Mouse (Mus musculus): ENCODE results near the gene Rbm45. TPM values are rescaled to one million over a fixed set of nuclear protein-coding genes. Genes with fewer than 3 reads are reported as not detected.

Rbm45 gene
- total RNA-seq (2012; rRNA removed) = 53.7 and 60.2 TPM in 2 replicates
- 59.7 and 61.4 TPM in 2 replicates for total RNA-seq (2014; rRNA removed)
- polyA plus RNA-seq (2012; ENCODE audit: insufficient read length, low read depth) = 53.3 and 56.0 TPM in 2 replicates

DNA sequence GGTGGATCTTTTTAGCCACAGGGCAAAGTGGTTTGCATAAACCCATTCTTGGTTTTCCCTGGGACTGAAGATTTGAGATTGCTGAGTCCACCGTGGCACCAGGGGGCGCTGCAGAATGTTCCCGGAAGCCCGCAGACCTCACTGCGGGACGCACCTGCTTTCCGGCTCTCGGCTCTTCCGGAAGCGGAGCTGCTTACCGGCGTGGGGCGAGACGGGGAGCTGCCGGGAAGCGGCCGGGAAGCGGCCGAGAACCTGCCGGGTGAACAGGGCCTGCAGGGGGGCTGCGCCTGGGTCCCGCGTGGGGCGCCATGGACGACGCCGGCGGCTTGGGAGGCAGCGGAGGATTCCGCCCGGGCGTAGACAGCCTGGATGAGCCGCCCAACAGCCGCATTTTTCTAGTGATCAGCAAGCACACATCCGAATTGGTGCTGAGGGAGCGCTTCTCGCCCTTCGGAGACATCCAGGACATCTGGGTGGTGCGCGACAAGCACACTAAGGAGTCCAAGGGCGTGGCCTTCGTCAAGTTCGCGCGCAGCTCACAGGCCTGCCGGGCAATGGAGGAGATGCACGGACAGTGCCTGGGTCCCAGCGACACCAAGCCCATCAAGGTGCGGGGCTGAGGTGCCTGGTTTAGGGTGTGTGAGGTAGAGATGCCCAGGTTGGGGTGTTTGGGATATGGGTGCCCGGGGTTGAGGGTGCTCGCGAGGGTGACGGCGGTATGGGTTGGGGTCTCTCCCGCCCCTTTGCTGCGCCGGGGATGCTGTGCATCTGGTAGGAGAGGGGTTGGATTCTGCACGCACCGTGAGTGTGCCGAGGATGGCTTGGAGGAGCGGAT is at the start of gene Rbm45:
TSS of gene Rbm45 (plus strand) at position 164 of the 835 bp plus-strand sequence.
- peaks cover 2 to 49% of the 10 kb centered on the region in 2 experiments; a peak in 2 of 4 replicates for H3K4me1 ChIP-seq (ENCODE audit: control insufficient read depth in 1 of 2, insufficient read depth in 2 of 2)
- H3K4me2 ChIP-seq (ENCODE audit: insufficient read depth, low read depth, poor library complexity, severe bottlenecking) = peak within 1 kb of the TSS; percentile 98
- H3K27ac ChIP-seq (ENCODE audit: insufficient read depth, low read depth) = peak within 1 kb of the TSS; percentile 17
- H3K36me3 ChIP-seq (replicated peaks in 1 of 2; ENCODE audit: control insufficient read depth in 1 of 2, insufficient read depth in 1 of 2, low read length in 1 of 2) = peaks cover 14 to 35% of the 10 kb centered on the region in 2 experiments
- H3K27me3 ChIP-seq (replicated peaks) = no peaks in the 10 kb centered on the region
- peaks cover 31% of the 10 kb centered on the region for H3K79me2 ChIP-seq (replicated peaks; ENCODE audit: control insufficient read depth, extremely low read depth, insufficient read depth, poor library complexity, severe bottlenecking)
- dilution Hi-C loops (cut with MboI; ENCODE audit: extremely low pct_ligation_motif_present, extremely low pct_unique_long_range_greater_than_20kb, low sequenced_read_pairs) (no loop called here), in situ Hi-C loops (cut with MboI; ENCODE audit: low pct_ligation_motif_present, low pct_unique_long_range_greater_than_20kb, low sequenced_read_pairs) (loop anchor here (5.0 kb wide), 1 partner anchor 227 kb away; no protein-coding TSS in a partner anchor)
- no peaks in the 10 kb centered on the region for H3K9me3 ChIP-seq (replicated peaks; ENCODE audit: low read length)
- H3K4me3 ChIP-seq (replicated peaks in 1 of 3; ENCODE audit: low read depth in 2 of 3, low read length in 2 of 3, poor library complexity in 1 of 3) = peak within 1 kb of the TSS; percentile 78 to 97 (median 89)
- peak; percentile 92 for DNase-seq (ENCODE audit: extremely low read depth)
- peak within 1 kb of the TSS; percentile 79 for H3K9ac ChIP-seq (ENCODE audit: insufficient read depth, low read depth)
- TF ChIP-seq ZNF384 (IDR thresholded peaks at IDR 0.05; ENCODE audit: low read depth, low read length) = peak; percentile 34; the same call in 1 of the 2 replicates
- peak; percentile 85 for TF ChIP-seq TCF12 (IDR thresholded peaks at IDR 0.05; ENCODE audit: low read depth, low read length)
- peak; percentile 22; the same call in 1 of the 2 replicates for TF ChIP-seq ETS1 (conservative IDR thresholded peaks at IDR 0.05; ENCODE audit: low read depth, low read length)
- TF ChIP-seq ZMIZ1 (IDR thresholded peaks at IDR 0.05; ENCODE audit: low read depth, low read length) = no peak
- TF ChIP-seq ELF1 (IDR thresholded peaks at IDR 0.05; ENCODE audit: low read depth, low read length) = peak; percentile 99
- peak; percentile 43 to 88 for TF ChIP-seq CTCF (conservative IDR thresholded peaks at IDR 0.05 in 1 of 2, IDR thresholded peaks at IDR 0.05 in 1 of 2; ENCODE audit: low read depth in 2 of 2, low read length in 2 of 2)
- 0 out of 2 replicates have a peak, but pooled peaks have one; percentile 39 for TF ChIP-seq MAFK (IDR thresholded peaks at IDR 0.05; ENCODE audit: insufficient replicate concordance, low read length)
- TF ChIP-seq TBP (conservative IDR thresholded peaks at IDR 0.05; ENCODE audit: low read depth, low read length) = no peak; the same call in 1 of the 2 replicates
- TF ChIP-seq RAD21 (IDR thresholded peaks at IDR 0.05; ENCODE audit: low read depth, low read length) = no peak; the same call in 1 of the 2 replicates
- no peak for TF ChIP-seq JUND (conservative IDR thresholded peaks at IDR 0.05; ENCODE audit: low read depth, low read length)
- no peak for TF ChIP-seq ZKSCAN1 (IDR thresholded peaks at IDR 0.05; ENCODE audit: borderline replicate concordance, low read depth, low read length)
- TF ChIP-seq EP300 (IDR thresholded peaks at IDR 0.05; ENCODE audit: low read length) = no peak
- TF ChIP-seq SIN3A (IDR thresholded peaks at IDR 0.05; ENCODE audit: low read length) = peak; percentile 95
- TF ChIP-seq USF2 (conservative IDR thresholded peaks at IDR 0.05; ENCODE audit: low read depth, low read length) = no peak
- no peak for TF ChIP-seq MAZ (IDR thresholded peaks at IDR 0.05; ENCODE audit: low read depth, low read length)
- TF ChIP-seq E2F4 (IDR thresholded peaks at IDR 0.05; ENCODE audit: insufficient replicate concordance, low read depth, low read length) = no peak
- TF ChIP-seq MEF2A (IDR thresholded peaks at IDR 0.05; ENCODE audit: borderline replicate concordance, low read depth, low read length) = peak; percentile 76
- peak; percentile 64 for TF ChIP-seq NELFE (IDR thresholded peaks at IDR 0.05; ENCODE audit: low read depth, low read length)
- peak; percentile 89 for TF ChIP-seq HCFC1 (IDR thresholded peaks at IDR 0.05; ENCODE audit: low read depth, low read length)
- TF ChIP-seq IRF4 (IDR thresholded peaks at IDR 0.05; ENCODE audit: low read depth, low read length) = peak; percentile 49; the same call in 1 of the 2 replicates
- TF ChIP-seq SMC3 (IDR thresholded peaks at IDR 0.05; ENCODE audit: low read depth, low read length) = peak; percentile 35
- TF ChIP-seq KAT2A (IDR thresholded peaks at IDR 0.05; ENCODE audit: insufficient replicate concordance, low read length) = peak; percentile 81; the same call in 1 of the 2 replicates
- TF ChIP-seq CHD1 (IDR thresholded peaks at IDR 0.05; ENCODE audit: low read depth, low read length) = no peak
- TF ChIP-seq BHLHE40 (IDR thresholded peaks at IDR 0.05; ENCODE audit: low read depth, low read length) = peak; percentile 14; the same call in 1 of the 2 replicates
- TF ChIP-seq MAX (IDR thresholded peaks at IDR 0.05; ENCODE audit: low read length) = peak; percentile 63; the same call in 1 of the 2 replicates
- no peak for TF ChIP-seq POLR2AphosphoS2 (IDR thresholded peaks at IDR 0.05; ENCODE audit: low read depth, low read length)
- no peak for TF ChIP-seq CHD2 (IDR thresholded peaks at IDR 0.05; ENCODE audit: low read length)
- no peak for TF ChIP-seq USF1 (IDR thresholded peaks at IDR 0.05; ENCODE audit: low read depth, low read length)
- no peak for TF ChIP-seq JUN (IDR thresholded peaks at IDR 0.05; ENCODE audit: insufficient read depth, low read depth, low read length)
- no peak for TF ChIP-seq ZC3H11A (IDR thresholded peaks at IDR 0.05; ENCODE audit: low read depth, low read length)
- no peak for TF ChIP-seq MYC (IDR thresholded peaks at IDR 0.05; ENCODE audit: low read depth, low read length)
- TF ChIP-seq PAX5 (IDR thresholded peaks at IDR 0.05; ENCODE audit: low read length) = no peak
- TF ChIP-seq MXI1 (IDR thresholded peaks at IDR 0.05; ENCODE audit: low read depth, low read length) = peak; percentile 93
- TF ChIP-seq GABPA (IDR thresholded peaks at IDR 0.05; ENCODE audit: insufficient replicate concordance, low read depth, low read length) = peak; percentile 82
- TF ChIP-seq POLR2A (IDR thresholded peaks at IDR 0.05; ENCODE audit: low read depth, low read length) = peak; percentile 82
- no peak for TF ChIP-seq RCOR1 (conservative IDR thresholded peaks at IDR 0.05; ENCODE audit: low read depth, low read length)
- no peak for TF ChIP-seq NRF1 (IDR thresholded peaks at IDR 0.05; ENCODE audit: low read depth, low read length)

All from CH12.LX (cell line).